Mouse (Mus musculus) hindbrain, embryonic 13.5 days (tissue): ENCODE measurements at regions not wholly inside any gene's neighbourhood (a gene's known extent, or its start where the extent isn't known, plus 50 kb on each side); places are given as distances from the start of the nearest gene placed in this dataset.
A peak's percentile ranks its signal among the peaks of the same experiment; 100 is the strongest.

Experiments used
- ATAC-seq: fragments of 200-750 bp; cut with Nextera tagmentation; 2 replicates; pipeline ENCODE4 v1.8.0; 2017; ENCODE audit warnings: moderate TSS enrichment; ENCODE audit not compliant: low FRiP score
- H3K27ac ChIP-seq: fragments of 300-500 bp; sonication (generic); 2 replicates; pipeline ENCODE4 v1.5.1; 2015; ENCODE audit warnings: inconsistent platforms, mild to moderate bottlenecking, moderate library complexity
- H3K27me3 ChIP-seq: fragments of 300-500 bp; sonication (generic); 2 replicates; pipeline ENCODE4 v1.6.1; 2015; ENCODE audit warnings: mild to moderate bottlenecking, inconsistent platforms
- H3K36me3 ChIP-seq: fragments of 300-500 bp; sonication (generic); 2 replicates; pipeline ENCODE4 v1.6.1; 2015; ENCODE audit warnings: mild to moderate bottlenecking, inconsistent platforms
- H3K4me1 ChIP-seq: fragments of 300-500 bp; sonication (generic); replicated peaks from 2 replicates; pipeline ENCODE4 v1.6.1; 2015; ENCODE audit warnings: inconsistent platforms
- H3K4me2 ChIP-seq: fragments of 300-500 bp; sonication (generic); 2 replicates; pipeline ENCODE4 v1.6.1; 2015; ENCODE audit warnings: inconsistent platforms, mild to moderate bottlenecking, moderate library complexity
- H3K4me3 ChIP-seq: fragments of 300-500 bp; sonication (generic); 2 replicates; pipeline ENCODE4 v1.5.1; 2015; ENCODE audit warnings: mild to moderate bottlenecking, inconsistent platforms
- H3K9ac ChIP-seq: fragments of 300-500 bp; sonication (generic); 2 replicates; pipeline ENCODE4 v1.6.1; 2015; ENCODE audit warnings: mild to moderate bottlenecking, inconsistent platforms
- H3K9me3 ChIP-seq: fragments of 300-500 bp; sonication (generic); 2 replicates; pipeline ENCODE4 v1.6.1; 2016; ENCODE audit warnings: inconsistent platforms
- WGBS: fragments of 180-500 bp; shearing (Covaris S2); methylation state at CpG from one replicate; pipeline ENCODE4 v1.1.7; 2015; 5-methylcytosine and 5-hydroxymethylcytosine counted together

DNA sequence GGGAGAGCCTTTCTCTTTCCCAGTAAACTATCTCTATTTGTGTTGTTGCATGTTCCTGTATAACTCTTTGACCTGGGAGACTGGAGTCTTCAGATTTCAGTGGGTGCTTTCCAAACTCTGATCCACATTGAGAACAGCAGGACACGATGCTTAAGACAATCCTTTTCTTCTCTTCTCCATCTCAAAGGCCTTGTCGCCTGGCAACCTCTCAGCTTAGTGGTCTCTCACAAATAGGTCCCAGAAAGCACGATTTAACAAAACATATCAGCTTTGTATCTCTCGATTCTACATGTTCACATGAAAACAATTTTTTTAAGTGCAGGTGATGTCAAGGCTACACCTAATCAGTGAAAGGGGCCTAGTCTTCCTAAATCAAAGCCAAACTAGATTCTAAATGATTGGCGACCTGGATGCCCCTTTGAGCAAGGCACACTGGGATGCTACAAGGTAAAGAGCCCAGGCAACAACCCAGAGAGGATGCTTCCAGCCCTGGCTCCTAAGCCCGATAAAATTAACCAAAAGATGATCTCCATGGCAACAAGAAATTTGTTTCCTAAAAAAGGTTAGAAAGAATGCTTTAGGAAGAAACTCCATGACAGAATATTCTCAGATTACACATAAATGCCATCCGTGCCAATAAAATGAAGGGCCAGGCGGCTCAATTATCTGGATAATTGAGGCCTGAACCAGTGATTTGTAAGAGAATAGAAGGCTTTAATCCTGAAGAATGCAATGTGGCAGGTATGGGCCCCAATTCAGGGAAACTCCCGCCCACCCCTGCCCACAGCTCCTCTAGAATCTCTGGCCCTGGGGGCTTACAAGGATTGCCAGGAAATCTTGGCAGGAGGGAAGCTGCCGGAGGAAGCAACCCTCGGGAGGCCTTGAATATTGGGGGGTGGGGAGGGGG, 157.8 kb downstream of the Mycn start:
- H3K27me3 ChIP-seq = peaks cover 35% of the 10 kb centered on the region
- no peak overlapping the region for H3K27ac ChIP-seq
- H3K4me1 ChIP-seq = peaks cover 17% of the 10 kb centered on the region
- no peaks in the 10 kb centered on the region for H3K9me3 ChIP-seq
- H3K9ac ChIP-seq = no peak overlapping the region
- WGBS = 20% methylated on average over 11 of the region's 11 CpGs
- no peak for ATAC-seq
- H3K4me3 ChIP-seq = no peak overlapping the region
- no peaks in the 10 kb centered on the region for H3K36me3 ChIP-seq
- H3K4me2 ChIP-seq = no peak overlapping the region

DNA sequence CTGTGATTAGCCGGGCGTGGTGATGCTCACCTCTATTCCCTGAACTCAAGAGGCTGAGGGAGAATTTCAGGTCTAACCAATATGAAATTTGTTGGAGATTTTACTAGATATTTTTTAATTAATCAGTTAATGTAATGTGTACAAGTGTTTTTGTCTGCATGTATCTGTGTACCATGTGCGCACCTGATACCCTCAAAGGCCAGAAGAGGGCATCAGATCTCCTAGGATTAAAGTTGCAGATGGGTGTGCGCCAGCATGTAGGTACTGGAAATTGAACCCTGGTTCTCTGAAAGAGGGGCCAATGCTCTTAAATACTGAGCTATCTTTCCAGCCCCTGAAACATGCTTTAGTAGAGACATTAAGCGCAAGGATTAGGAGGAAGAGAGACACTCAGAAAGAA, 160.2 kb downstream of the Mycn start:
- H3K36me3 ChIP-seq = no peaks in the 10 kb centered on the region
- peaks cover 18% of the 10 kb centered on the region for H3K27me3 ChIP-seq
- no peak overlapping the region for H3K4me3 ChIP-seq
- H3K9ac ChIP-seq = no peak overlapping the region
- H3K4me2 ChIP-seq = no peak overlapping the region
- no peak overlapping the region for H3K27ac ChIP-seq
- no peaks in the 10 kb centered on the region for H3K9me3 ChIP-seq
- no peak for ATAC-seq
- H3K4me1 ChIP-seq = peaks cover 11% of the 10 kb centered on the region; the same call in 1 of the 2 replicates
- 93% methylated on average over 5 of the region's 5 CpGs for WGBS

DNA sequence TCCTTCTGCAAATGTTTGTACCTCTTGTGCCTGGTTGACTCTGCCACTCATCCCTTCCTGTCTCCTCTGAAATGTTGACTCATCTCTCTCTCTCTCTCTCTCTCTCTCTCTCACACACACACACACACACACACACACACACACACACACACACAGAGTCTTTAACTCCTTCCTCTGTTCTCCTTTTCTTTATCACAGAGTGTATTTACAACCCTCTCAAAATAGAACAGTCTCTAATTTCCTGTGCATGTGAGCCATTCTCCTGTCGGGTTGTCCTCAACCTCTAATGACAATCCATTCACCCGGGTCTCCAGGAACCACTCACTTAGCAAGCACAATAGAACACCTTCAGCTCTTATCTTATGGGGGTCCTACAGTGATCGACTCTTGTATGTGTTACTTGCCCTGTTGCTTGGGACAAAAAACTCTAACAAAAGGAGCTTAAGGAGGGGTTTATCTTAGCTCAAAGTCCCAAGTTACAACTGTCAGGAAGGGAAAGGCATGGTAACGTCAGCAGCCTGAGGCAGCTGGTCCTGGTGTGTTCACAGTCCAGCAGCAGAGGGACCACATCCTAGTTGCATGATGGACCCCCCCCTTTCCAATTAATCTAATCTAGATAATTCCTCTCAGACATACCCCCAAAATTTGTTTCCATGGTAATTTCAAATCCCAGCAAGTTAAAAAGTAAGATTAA, 163.0 kb downstream of the Mycn start:
- 50% methylated on average over 4 of the region's 4 CpGs for WGBS
- Histone ChIP-seq H3K36me3 (no peaks in the 10 kb centered on the region), H3K27me3 (0 out of 2 replicates have a peak, but pooled peaks cover 5% of the 10 kb centered on the region), H3K4me1 (peaks cover 11% of the 10 kb centered on the region), H3K4me2 (no peak overlapping the region), H3K9me3 (no peaks in the 10 kb centered on the region), H3K27ac (no peak overlapping the region), H3K9ac (no peak overlapping the region), H3K4me3 (no peak overlapping the region)
- no peak for ATAC-seq

DNA sequence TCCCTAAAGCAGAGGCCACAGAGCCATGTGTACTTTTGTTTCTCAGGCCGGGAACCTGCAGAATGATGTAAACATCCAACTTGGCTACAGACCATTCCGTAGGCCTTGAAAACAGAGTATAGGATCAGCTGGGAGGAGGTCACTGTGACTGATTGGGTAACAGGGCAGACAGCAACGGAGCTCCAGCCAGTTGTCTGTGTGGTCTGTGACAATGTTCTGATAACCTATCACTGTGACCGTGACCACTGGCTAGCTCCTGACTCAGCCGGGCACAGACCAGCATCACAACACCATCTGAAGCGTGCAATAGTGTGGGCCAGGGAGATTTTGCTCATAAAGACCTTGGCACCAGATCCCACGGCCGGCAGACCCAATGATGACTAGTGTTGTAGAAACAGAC, 164.3 kb downstream of the Mycn start:
- no peaks in the 10 kb centered on the region for H3K36me3 ChIP-seq
- no peak overlapping the region for H3K4me2 ChIP-seq
- WGBS = 91% methylated on average over 8 of the region's 8 CpGs
- no peak; the same call in 1 of the 2 replicates for ATAC-seq
- H3K9ac ChIP-seq = no peak overlapping the region
- no peak overlapping the region for H3K4me3 ChIP-seq
- no peak overlapping the region for H3K27ac ChIP-seq
- H3K9me3 ChIP-seq = no peaks in the 10 kb centered on the region
- H3K27me3 ChIP-seq = no peaks in the 10 kb centered on the region
- H3K4me1 ChIP-seq = peaks cover 11% of the 10 kb centered on the region

DNA sequence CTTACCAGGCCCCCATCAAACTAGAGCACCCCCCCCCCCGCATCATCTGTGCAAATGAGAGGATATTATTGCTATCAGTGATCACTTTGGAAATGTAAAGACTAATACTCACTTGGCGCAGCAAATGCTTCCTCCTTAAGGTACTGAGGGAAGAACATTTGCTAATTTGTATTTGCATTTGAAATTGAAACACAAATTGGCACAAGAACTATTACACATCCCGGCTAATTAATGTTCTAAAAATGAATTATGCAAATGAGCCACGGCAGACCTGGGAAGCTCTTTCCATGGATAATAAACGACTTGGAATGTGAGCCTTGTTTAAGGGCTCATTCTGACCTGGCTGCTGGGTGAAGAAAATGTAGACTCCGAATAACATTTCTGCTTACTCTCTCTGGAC, 164.9 kb downstream of the Mycn start:
- no peaks in the 10 kb centered on the region for H3K27me3 ChIP-seq
- H3K4me2 ChIP-seq = no peak overlapping the region
- 0 out of 2 replicates have a peak overlapping the region, but pooled peaks have one; percentile 5 for H3K27ac ChIP-seq
- ATAC-seq = peak; percentile 50; the same call in 1 of the 2 replicates
- H3K4me3 ChIP-seq = no peak overlapping the region
- no peaks in the 10 kb centered on the region for H3K9me3 ChIP-seq
- 63% methylated on average over 6 of the region's 6 CpGs for WGBS
- H3K9ac ChIP-seq = no peak overlapping the region
- peaks cover 11% of the 10 kb centered on the region for H3K4me1 ChIP-seq
- no peaks in the 10 kb centered on the region for H3K36me3 ChIP-seq

DNA sequence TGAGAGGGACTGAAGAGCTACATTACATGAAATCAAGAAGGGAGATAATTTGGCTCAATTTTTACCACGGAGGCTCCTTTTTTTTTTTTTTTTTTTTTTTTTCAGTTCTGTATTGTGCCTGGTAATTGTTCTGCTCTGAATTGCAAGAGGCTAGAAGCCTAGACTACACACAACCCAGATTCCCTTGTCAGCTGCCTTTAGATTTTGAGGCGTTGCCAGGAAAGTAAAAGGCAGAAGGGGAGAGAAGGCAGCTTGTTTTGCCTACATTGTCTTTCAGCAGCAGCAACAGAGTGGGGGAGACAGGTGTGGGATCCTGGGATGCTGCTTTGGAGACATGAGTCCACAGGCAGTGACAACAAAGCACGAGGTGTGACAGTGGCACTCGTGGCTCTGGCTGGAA, 170.7 kb downstream of the Mycn start:
- no peaks in the 10 kb centered on the region for H3K9me3 ChIP-seq
- H3K4me3 ChIP-seq = no peak overlapping the region
- no peaks in the 10 kb centered on the region for H3K36me3 ChIP-seq
- H3K4me1 ChIP-seq = peaks cover 13% of the 10 kb centered on the region
- no peak overlapping the region for H3K27ac ChIP-seq
- 47% methylated on average over 4 of the region's 4 CpGs for WGBS
- no peak for ATAC-seq
- H3K9ac ChIP-seq = no peak overlapping the region
- H3K27me3 ChIP-seq = no peaks in the 10 kb centered on the region
- no peak overlapping the region for H3K4me2 ChIP-seq

DNA sequence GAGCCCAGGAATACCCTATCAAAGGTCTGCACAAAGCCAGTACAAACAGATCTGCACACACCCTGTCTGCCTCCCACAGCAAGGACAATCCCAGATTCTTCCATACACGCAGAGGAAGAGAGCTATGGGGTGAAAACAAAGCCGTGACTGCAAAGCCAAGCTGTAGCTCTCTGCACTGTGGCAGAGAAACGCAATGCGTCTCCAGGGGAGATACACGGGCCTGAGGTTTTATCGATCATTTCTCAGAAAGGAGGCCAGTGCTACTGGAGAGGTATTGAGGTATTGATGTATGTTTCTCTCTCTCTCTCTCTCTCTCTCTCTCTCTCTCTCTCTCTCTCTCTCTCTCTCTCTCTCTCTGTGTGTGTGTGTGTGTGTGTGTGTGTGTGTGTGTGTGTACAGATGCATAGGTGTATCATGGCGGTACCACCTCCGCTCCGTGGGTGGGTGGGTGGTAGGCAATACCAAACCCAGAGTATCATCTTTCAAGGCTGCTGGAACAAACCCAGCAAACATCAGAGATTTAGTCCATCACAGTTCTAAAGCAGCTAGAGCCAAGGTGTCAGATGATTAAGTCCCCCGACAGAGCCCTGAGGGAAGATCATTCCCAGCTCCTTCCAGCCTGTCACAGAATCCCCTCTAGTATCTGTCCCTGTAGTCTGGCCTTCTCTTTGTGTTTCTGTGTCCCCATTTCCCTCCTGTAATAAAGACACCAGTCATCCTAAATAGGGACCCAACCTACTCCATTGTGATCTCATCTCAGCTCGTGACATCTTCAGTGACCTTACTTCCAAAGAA, 175.0 kb downstream of the Mycn start:
- 53% methylated on average over 11 of the region's 11 CpGs for WGBS
- H3K4me2 ChIP-seq = no peak overlapping the region
- H3K27ac ChIP-seq = peak overlapping the region; percentile 76
- H3K4me3 ChIP-seq = no peak overlapping the region
- ATAC-seq = peak; percentile 65
- no peak overlapping the region for H3K9ac ChIP-seq
- no peaks in the 10 kb centered on the region for H3K36me3 ChIP-seq
- H3K27me3 ChIP-seq = no peaks in the 10 kb centered on the region
- peaks cover 25% of the 10 kb centered on the region for H3K4me1 ChIP-seq
- no peaks in the 10 kb centered on the region for H3K9me3 ChIP-seq

DNA sequence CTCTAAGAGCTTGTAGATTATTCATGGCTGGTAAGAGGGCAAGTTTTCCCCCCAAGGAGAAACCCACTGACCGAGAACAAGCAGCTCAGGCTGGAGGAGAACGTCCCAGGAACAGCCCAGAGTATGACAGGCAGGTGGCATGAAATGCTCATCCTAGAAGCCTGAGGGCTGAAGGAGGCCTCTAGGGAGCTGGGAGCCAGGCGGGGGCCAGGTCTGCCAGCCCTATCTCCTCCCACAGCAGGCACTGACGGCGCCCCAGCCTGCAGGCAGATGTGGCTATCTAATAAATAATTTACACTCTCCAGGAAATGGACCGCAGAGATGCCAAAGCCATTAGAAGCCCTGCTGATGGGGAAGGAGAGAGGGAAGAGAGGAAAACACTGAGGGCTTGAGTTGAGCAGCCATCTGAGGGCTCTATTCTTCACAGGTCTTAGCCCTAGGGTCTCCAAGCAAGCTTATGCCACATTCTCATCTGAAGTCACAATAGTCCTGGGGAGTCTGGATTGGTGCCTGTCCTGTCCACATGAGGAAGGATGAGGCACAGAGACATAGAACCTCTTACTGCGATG, 176.1 kb downstream of the Mycn start:
- WGBS = 46% methylated on average over 7 of the region's 7 CpGs
- Histone ChIP-seq H3K4me3 (no peak overlapping the region), H3K4me2 (no peak overlapping the region), H3K27ac (peak overlapping the region; percentile 76; the same call in 1 of the 2 replicates), H3K9me3 (no peaks in the 10 kb centered on the region), H3K9ac (no peak overlapping the region), H3K4me1 (peaks cover 25% of the 10 kb centered on the region), H3K36me3 (no peaks in the 10 kb centered on the region), H3K27me3 (no peaks in the 10 kb centered on the region)
- ATAC-seq = peak; percentile 65

DNA sequence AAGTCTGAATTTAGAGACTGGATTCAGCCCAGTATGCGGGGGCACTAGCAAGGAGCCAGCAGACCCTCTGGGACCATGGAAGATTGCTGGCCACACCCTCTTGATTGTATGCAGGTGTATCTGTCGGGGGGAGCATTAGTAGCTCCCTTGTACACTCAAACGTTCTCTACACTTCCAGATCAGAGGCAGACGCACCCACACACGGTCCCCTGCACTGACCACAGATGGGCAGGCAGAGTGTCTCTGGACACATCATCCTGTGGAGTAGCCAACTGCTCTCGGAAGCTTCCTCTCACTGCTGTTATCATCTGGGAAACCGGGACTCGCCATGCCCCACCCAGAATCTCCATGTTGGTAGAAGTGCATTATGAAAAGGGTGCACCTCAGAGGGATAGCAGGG, 176.7 kb downstream of the Mycn start:
- Histone ChIP-seq H3K36me3 (no peaks in the 10 kb centered on the region), H3K9ac (no peak overlapping the region), H3K27me3 (no peaks in the 10 kb centered on the region), H3K4me2 (no peak overlapping the region), H3K4me3 (no peak overlapping the region), H3K27ac (peak overlapping the region; percentile 42; the same call in 1 of the 2 replicates), H3K4me1 (peaks cover 25% of the 10 kb centered on the region), H3K9me3 (no peaks in the 10 kb centered on the region)
- 82% methylated on average over 8 of the region's 8 CpGs for WGBS
- peak; percentile 30; the same call in 1 of the 2 replicates for ATAC-seq

DNA sequence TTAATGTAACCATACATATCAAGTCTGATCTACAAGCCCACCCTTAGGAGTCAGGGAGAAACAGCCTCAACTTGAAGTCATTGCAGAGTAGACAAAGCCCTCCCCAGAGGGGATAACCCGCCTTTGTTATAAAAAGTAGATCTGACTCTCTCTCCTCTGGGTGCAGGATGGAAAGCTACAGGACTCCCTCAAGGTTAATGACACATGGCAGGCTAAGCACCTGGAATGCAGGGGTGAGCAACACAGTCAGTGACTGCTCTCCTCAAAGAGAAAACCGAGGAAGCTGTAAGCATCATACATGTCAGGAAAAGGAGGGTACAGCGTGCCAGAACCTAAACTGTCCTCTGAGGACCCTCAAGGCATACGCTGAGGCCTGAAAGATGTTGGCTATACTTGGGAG, 177.1 kb downstream of the Mycn start:
- WGBS = 79% methylated on average over 4 of the region's 4 CpGs
- Histone ChIP-seq H3K36me3 (no peaks in the 10 kb centered on the region), H3K4me3 (no peak overlapping the region), H3K27me3 (no peaks in the 10 kb centered on the region), H3K27ac (peak overlapping the region; percentile 42; the same call in 1 of the 2 replicates), H3K9ac (no peak overlapping the region), H3K4me1 (peaks cover 25% of the 10 kb centered on the region), H3K9me3 (no peaks in the 10 kb centered on the region), H3K4me2 (no peak overlapping the region)
- no peak for ATAC-seq

DNA sequence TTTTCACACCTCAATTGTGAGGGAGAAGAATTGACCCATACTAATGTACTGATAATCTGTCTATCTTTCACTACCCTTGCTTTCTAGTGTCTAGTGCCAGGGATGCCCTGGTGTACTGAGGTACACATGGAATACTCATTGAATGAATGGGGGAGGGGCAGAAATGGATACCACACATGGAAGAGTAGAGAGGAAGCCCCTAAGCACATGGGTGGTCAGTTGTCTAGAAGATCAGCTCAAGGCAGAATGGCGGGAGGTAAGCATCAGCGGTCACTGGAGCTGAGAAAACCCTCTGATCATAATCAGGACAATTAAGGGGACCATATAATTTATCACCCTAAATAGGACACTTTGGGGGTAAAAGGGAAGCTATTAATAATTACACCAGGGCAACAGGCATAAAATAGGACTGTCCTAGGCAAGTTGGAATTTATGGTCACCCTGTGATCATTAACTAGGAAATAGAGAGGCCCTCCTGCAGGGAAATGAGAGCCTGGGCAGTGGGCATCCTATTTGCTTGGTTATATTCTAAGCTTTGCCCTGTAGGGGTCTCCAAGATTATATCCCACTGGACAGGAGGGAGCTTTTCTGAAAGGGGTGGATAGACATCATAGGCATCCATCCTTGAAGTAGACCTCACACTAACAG, 185.3 kb downstream of the Mycn start:
- no peaks in the 10 kb centered on the region for H3K36me3 ChIP-seq
- no peaks in the 10 kb centered on the region for H3K9me3 ChIP-seq
- no peaks in the 10 kb centered on the region for H3K4me1 ChIP-seq
- H3K4me3 ChIP-seq = no peak overlapping the region
- no peak for ATAC-seq
- no peak overlapping the region for H3K4me2 ChIP-seq
- no peak overlapping the region for H3K9ac ChIP-seq
- no peak overlapping the region for H3K27ac ChIP-seq
- H3K27me3 ChIP-seq = 0 out of 2 replicates have a peak, but pooled peaks cover 2% of the 10 kb centered on the region
- 70% methylated on average over 2 of the region's 2 CpGs for WGBS
